Mouse (Mus musculus): Measurements from ENCODE around the gene Cmc4. TPM values are rescaled to one million over a fixed set of nuclear protein-coding genes. Genes with fewer than 3 reads are reported as not detected.

Gene Cmc4
- polyA plus RNA-seq, 1 experiment from 2014 or later: 19.1 TPM

DNA sequence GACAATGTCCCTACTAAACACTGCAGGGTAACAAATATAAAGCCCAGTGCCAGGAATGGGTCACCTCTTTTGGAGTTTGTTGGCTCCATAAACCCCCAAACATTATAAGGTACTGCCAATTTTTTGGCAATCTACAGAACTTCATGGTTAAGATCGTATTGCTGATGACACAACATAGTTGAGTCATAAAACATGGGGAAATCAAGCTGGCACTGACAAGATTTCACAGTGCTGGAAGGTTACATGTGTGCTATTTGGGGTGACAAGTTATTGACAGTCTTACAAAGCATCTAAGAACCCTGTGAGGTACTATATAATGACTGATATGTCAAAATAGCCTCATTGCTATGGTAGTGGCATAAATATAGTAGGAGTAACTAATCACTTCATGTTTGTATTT, 35.2 kb downstream of the Cmc4 start:
- no peaks in the 10 kb centered on the region for H3K27me3 ChIP-seq (replicated peaks; ENCODE audit: control insufficient read depth, insufficient read depth, low read length)

DNA sequence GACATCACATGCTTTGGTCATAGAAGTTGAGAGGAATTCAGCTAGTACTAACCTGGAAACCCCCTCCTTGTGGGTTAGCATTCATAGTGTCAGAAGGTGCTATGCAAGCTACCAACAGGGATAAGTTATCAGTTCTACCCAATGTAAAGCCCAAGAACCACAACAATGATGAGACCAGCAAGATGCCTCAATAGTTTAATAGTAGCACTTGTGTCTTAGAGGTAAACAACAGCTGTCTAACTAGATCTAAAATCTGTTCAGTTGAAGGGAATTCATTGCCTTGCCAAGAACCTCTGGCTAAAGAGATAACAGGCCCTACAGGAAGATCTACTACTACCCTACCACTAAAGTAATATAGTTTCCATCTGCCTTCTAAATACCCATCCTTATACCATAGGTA, 39.6 kb downstream of the Cmc4 start:
- Histone ChIP-seq H3K9me3 (ENCODE audit: control insufficient read depth, low read length) (no peaks in the 10 kb centered on the region), H3K9ac (ENCODE audit: low read depth, low read length) (no peak overlapping the region), H3K4me2 (no peak overlapping the region), H3K27ac (ENCODE audit: low read depth, low read length) (no peak overlapping the region), H3K36me3 (ENCODE audit: control insufficient read depth, insufficient read depth, low read length) (no peaks in the 10 kb centered on the region), H3K27me3 (replicated peaks; ENCODE audit: control insufficient read depth, insufficient read depth, low read length) (no peaks in the 10 kb centered on the region), H3K4me1 (replicated peaks; ENCODE audit: control insufficient read depth, insufficient read depth, low read length) (no peaks in the 10 kb centered on the region), H3K4me3 (ENCODE audit: low read depth, low read length) (no peak overlapping the region)
- DNase-seq (ENCODE audit: low spot score) (no peak), ATAC-seq (replicated peaks; ENCODE audit: low FRiP score) (no peak)

More for the DNA sequence above, 35.2 kb downstream of the Cmc4 start:
- DNase-seq (ENCODE audit: low spot score): no peak
- H3K27ac ChIP-seq (ENCODE audit: low read depth, low read length): no peak overlapping the region
- no peak for ATAC-seq (replicated peaks; ENCODE audit: low FRiP score)
- H3K4me3 ChIP-seq (ENCODE audit: low read depth, low read length): no peak overlapping the region
- 89% methylated on average over 1 of the region's 1 CpGs for WGBS
- no peaks in the 10 kb centered on the region for H3K4me1 ChIP-seq (replicated peaks; ENCODE audit: control insufficient read depth, insufficient read depth, low read length)
- H3K36me3 ChIP-seq (ENCODE audit: control insufficient read depth, insufficient read depth, low read length): no peaks in the 10 kb centered on the region
- no peak overlapping the region for H3K4me2 ChIP-seq
- H3K9me3 ChIP-seq (ENCODE audit: control insufficient read depth, low read length): no peaks in the 10 kb centered on the region
- H3K9ac ChIP-seq (ENCODE audit: low read depth, low read length): no peak overlapping the region

DNA sequence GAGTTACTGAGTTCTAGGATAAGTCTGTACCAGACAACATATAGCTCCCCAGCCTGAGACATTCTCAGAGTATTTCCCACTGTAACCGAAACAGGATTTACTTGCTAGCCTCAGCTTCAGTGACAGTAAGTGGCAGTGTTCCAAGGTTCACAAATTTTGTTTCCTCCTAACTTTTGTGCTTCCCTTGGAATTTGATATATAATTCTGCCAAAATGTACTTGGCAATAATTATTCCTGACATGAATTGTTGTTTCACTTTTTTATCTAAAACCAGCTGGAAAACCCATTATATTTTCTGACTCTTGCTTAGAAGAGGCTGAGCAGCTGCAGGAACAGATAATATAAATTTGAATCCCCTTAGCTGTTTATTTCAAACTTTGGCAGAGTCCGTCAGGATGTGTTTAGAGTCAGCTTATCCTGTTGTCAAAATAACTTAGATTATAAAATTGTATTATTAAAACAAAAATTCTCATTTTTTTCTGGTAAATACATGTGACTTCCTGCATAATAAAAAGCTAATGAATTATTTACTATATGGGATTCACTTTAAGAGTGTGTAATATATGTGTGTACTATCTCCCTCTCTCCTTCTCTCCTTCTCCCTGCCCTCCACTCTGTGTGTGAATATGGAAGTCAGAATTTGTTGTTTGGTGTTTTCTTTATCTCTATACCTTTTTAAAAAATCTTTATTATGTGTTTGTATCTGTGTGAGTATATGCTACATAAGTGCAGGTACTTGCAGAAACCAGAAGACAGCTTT, 43.5 kb downstream of the Cmc4 start:
- H3K27me3 ChIP-seq (replicated peaks; ENCODE audit: control insufficient read depth, insufficient read depth, low read length): no peaks in the 10 kb centered on the region
- no peak overlapping the region for H3K4me3 ChIP-seq (ENCODE audit: low read depth, low read length)
- no peaks in the 10 kb centered on the region for H3K36me3 ChIP-seq (ENCODE audit: control insufficient read depth, insufficient read depth, low read length)
- no peak overlapping the region for H3K27ac ChIP-seq (ENCODE audit: low read depth, low read length)
- no peaks in the 10 kb centered on the region for H3K4me1 ChIP-seq (replicated peaks; ENCODE audit: control insufficient read depth, insufficient read depth, low read length)
- 79% methylated on average over 2 of the region's 2 CpGs for WGBS
- DNase-seq (ENCODE audit: low spot score) (no peak), ATAC-seq (replicated peaks; ENCODE audit: low FRiP score) (no peak)
- H3K9ac ChIP-seq (ENCODE audit: low read depth, low read length): no peak overlapping the region
- no peak overlapping the region for H3K4me2 ChIP-seq
- no peaks in the 10 kb centered on the region for H3K9me3 ChIP-seq (ENCODE audit: control insufficient read depth, low read length)

DNA sequence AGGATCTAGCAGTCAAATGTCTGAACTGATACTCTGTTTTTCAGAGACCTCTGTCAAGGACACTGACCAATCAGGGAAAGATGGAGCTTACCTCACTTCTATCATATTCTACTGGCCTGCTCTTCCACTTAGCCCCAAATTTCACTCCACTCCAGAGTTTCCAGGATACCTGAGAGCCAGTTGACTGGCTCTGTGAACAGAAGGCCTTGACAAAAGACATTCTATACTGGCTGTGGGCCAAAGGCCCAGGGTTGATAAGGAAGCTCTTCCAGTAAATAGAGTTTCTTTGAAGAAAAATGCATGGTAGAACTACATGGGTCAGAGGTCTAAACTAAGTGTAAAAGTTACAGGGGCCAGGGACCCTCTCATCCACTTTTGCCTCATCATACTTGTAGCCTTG, 46.2 kb downstream of the Cmc4 start:
- Histone ChIP-seq H3K27me3 (replicated peaks; ENCODE audit: control insufficient read depth, insufficient read depth, low read length) (no peaks in the 10 kb centered on the region), H3K4me2 (no peak overlapping the region), H3K9me3 (ENCODE audit: control insufficient read depth, low read length) (no peaks in the 10 kb centered on the region), H3K4me1 (replicated peaks; ENCODE audit: control insufficient read depth, insufficient read depth, low read length) (no peaks in the 10 kb centered on the region), H3K4me3 (ENCODE audit: low read depth, low read length) (no peak overlapping the region), H3K27ac (ENCODE audit: low read depth, low read length) (no peak overlapping the region), H3K9ac (ENCODE audit: low read depth, low read length) (no peak overlapping the region), H3K36me3 (ENCODE audit: control insufficient read depth, insufficient read depth, low read length) (no peaks in the 10 kb centered on the region)
- ATAC-seq (replicated peaks; ENCODE audit: low FRiP score) (no peak), DNase-seq (ENCODE audit: low spot score) (no peak)

Other genes starting within 250 kb of the Cmc4 start
- gene Fundc2, start 34.2 kb downstream of the Cmc4 start, polyA plus RNA-seq (2014; fragmentation: Nextera tagmentation; extraction: Ambion mirVana): 46.3 and 50.5 TPM in 2 replicates
- 0.62 and 1.5 TPM in 2 replicates for gene F8, start 34.0 kb downstream of the Cmc4 start, polyA plus RNA-seq (2014; fragmentation: Nextera tagmentation; extraction: Ambion mirVana)
- gene Mtcp1, start within 50 bp of the Cmc4 start, polyA plus RNA-seq (2014; fragmentation: Nextera tagmentation; extraction: Ambion mirVana): 7.7 and 8.1 TPM in 2 replicates
- 57.6 and 64.8 TPM in 2 replicates for gene Brcc3, start within 50 bp of the Cmc4 start, polyA plus RNA-seq (2014; fragmentation: Nextera tagmentation; extraction: Ambion mirVana)
- gene Vbp1, start 97.7 kb upstream of the Cmc4 start, polyA plus RNA-seq (2014; fragmentation: Nextera tagmentation; extraction: Ambion mirVana): 155 and 173 TPM in 2 replicates
- 0.43 and 0.52 TPM in 2 replicates for gene Rab39b, start 161.6 kb upstream of the Cmc4 start, polyA plus RNA-seq (2014; fragmentation: Nextera tagmentation; extraction: Ambion mirVana)

Measured in liver, embryonic 11.5 days (tissue).